Mouse (Mus musculus): ENCODE measurements around the gene Rdh12. TPM values are rescaled to one million over a fixed set of nuclear protein-coding genes. Genes with fewer than 3 reads are reported as not detected.

Rdh12 gene
- polyA plus RNA-seq, 1 experiment from 2014 or later, result 0.40 TPM

DNA sequence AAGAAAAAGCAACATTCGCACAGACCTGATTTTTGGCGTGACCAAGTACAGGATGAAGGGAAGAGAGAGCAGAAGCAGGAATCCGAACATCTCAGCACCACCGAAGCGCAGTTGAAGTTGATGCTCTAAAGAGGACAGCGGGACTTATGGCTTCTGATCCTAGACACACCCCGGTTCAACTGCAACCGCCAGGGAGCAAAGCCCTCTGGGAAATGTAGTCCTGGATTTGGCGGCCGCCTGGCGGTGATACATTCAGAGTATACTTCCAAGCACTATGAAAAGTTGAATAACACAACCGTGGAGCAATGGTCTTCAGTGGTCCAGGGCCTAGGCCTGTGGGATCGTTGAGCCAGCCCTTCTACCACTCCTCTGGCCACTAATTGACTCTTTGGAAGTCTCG, 17.0 kb upstream of the Rdh12 start:
- Histone ChIP-seq H3K4me3 (peak overlapping the region; percentile 74), H3K4me1 (peaks cover 11% of the 10 kb centered on the region), H3K9me3 (no peaks in the 10 kb centered on the region), H3K27ac (replicated peaks) (peak overlapping the region; percentile 70), H3K36me3 (peaks cover 23% of the 10 kb centered on the region), H3K9ac (peak overlapping the region; percentile 86), H3K4me2 (peak overlapping the region; percentile 75), H3K27me3 (replicated peaks) (no peaks in the 10 kb centered on the region)
- WGBS, result 5% methylated on average over 14 of the region's 14 CpGs
- ATAC-seq (ENCODE audit: extremely low read depth, insufficient number of reproducible peaks, low FRiP score, low TSS enrichment), result peak; percentile 79

DNA sequence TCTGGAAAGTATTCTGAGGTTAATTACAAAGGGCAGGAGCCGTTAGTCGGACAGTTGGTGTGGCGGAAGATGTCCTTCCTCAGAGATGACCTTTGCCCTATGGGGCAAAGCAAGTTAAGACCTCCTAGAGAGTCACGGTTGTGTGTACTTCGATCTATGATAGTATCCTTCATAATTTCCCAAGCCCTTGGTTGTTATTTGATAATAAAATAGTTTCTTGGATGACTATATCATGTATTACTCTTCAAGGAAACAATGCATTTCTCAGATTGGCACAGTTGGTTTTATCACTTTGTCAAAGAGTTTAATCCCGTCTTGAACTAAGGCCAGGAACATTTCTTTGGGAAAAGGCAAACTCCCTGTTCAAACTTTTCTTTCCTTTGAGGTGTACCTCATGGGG, 16.5 kb upstream of the Rdh12 start, which contains the start of gene Rdh11:
Rdh11 (minus strand) TSS at position 101 of the 400 bp plus-strand sequence.
- Histone ChIP-seq H3K9ac (peak within 1 kb of the TSS; percentile 86), H3K4me1 (peaks cover 11% of the 10 kb centered on the region), H3K27me3 (replicated peaks) (no peaks in the 10 kb centered on the region), H3K9me3 (no peaks in the 10 kb centered on the region), H3K27ac (replicated peaks) (peak within 1 kb of the TSS; percentile 70), H3K4me2 (peak within 1 kb of the TSS; percentile 75), H3K36me3 (peaks cover 18% of the 10 kb centered on the region), H3K4me3 (peak within 1 kb of the TSS; percentile 74)
- 53% methylated on average over 6 of the region's 6 CpGs for WGBS
- ATAC-seq (ENCODE audit: extremely low read depth, insufficient number of reproducible peaks, low FRiP score, low TSS enrichment), result no peak

DNA sequence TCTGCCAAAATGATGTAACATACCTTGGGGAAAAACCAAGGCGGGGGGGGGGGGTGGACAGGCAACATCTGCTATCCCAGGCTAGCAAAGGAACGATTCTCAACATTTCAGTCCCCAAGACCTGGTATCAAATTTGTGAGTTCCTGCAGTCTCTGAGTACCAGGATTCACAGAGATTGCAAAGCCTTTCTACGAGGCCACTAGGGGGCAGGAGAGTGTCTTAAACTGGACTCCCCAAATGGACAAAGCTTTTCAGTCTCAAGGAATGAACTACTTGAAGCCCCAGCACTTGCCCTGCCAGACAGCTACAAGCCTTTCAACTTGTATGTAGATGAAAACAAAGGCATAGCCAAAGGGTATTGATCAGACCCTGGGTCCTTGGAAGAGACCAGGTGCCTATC, 15.3 kb upstream of the Rdh12 start:
- H3K9ac ChIP-seq, result no peak overlapping the region
- no peak for ATAC-seq (ENCODE audit: extremely low read depth, insufficient number of reproducible peaks, low FRiP score, low TSS enrichment)
- H3K36me3 ChIP-seq, result peaks cover 6% of the 10 kb centered on the region
- H3K9me3 ChIP-seq, result no peaks in the 10 kb centered on the region
- no peaks in the 10 kb centered on the region for H3K27me3 ChIP-seq (replicated peaks)
- peaks cover 11% of the 10 kb centered on the region for H3K4me1 ChIP-seq
- H3K27ac ChIP-seq (replicated peaks), result no peak overlapping the region
- no peak overlapping the region for H3K4me3 ChIP-seq
- 2% methylated on average over 3 of the region's 3 CpGs for WGBS
- no peak overlapping the region for H3K4me2 ChIP-seq

DNA sequence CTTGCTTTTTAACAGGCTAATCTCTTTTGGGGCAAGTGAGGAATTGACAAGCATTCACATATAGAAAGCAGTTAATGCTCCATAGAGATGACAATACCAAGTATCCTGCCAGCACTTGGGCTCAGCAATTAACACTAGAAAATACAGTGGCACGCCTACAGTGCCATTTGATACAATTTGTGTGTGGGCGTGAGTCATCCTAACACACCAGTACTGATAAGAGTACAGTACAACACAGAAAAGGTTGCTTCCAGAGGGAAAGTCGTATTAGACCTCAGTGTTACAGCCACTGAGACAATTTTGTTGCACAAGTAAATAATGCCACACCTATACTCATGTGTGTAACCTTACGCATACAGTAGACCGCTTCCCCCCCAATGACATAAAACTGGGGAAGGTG, 11.6 kb upstream of the Rdh12 start:
- no peak overlapping the region for H3K4me3 ChIP-seq
- no peaks in the 10 kb centered on the region for H3K9me3 ChIP-seq
- no peak for ATAC-seq (ENCODE audit: extremely low read depth, insufficient number of reproducible peaks, low FRiP score, low TSS enrichment)
- H3K4me2 ChIP-seq, result no peak overlapping the region
- H3K36me3 ChIP-seq, result no peaks in the 10 kb centered on the region
- H3K9ac ChIP-seq, result no peak overlapping the region
- WGBS, result 74% methylated on average over 5 of the region's 5 CpGs
- H3K27me3 ChIP-seq (replicated peaks), result no peaks in the 10 kb centered on the region
- H3K4me1 ChIP-seq, result no peaks in the 10 kb centered on the region
- H3K27ac ChIP-seq (replicated peaks), result no peak overlapping the region

DNA sequence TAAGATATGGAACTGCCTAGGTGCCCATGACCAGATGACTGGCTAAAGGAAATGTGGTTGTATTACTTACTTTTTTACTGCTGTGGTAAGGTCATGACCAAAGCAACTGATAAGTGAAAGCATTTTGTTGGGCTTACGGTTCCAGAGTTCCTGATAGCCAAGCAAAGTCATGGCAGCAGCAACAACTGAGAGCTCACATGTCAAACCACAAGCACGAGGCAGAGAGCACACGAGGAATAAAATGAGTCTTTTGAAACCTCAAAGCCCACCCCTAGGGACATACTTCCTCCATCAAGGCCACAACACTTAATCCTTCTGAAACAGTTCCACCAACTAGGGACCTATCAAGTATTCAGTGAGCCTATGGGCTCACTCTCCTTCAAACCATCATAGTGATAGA, 6.8 kb upstream of the Rdh12 start:
- no peak for ATAC-seq (ENCODE audit: extremely low read depth, insufficient number of reproducible peaks, low FRiP score, low TSS enrichment)
- Histone ChIP-seq H3K9ac (no peak overlapping the region), H3K27me3 (replicated peaks) (no peaks in the 10 kb centered on the region), H3K4me2 (no peak overlapping the region), H3K9me3 (no peaks in the 10 kb centered on the region), H3K36me3 (no peaks in the 10 kb centered on the region), H3K4me3 (no peak overlapping the region), H3K27ac (replicated peaks) (no peak overlapping the region), H3K4me1 (no peaks in the 10 kb centered on the region)
- WGBS, result 53% methylated on average over 3 of the region's 3 CpGs

DNA sequence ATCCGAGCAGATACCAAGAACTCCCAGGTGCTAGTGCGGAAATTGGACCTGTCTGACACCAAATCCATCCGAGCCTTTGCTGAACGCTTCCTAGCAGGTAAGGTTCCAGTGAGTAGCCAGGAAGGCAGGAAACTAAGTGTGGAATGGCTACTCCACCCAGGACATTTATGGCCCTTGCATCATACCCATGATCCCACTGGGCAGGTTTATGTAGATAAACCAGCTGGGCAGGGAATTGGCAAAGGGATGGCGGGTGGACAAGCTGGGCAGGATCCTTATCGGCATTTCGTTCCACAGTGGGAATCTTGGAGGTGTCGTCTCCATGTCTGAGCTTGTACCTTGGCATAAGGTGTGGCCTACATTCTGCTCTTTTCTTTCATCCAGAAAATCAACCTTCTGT, 2.7 kb downstream of the Rdh12 start:
- WGBS, result 84% methylated on average over 8 of the region's 8 CpGs
- Histone ChIP-seq H3K36me3 (no peaks in the 10 kb centered on the region), H3K9ac (no peak overlapping the region), H3K4me2 (no peak overlapping the region), H3K27me3 (replicated peaks) (no peaks in the 10 kb centered on the region; the same call in 1 of the 2 replicates), H3K4me3 (no peak overlapping the region), H3K27ac (replicated peaks) (no peak overlapping the region), H3K4me1 (peaks cover 11% of the 10 kb centered on the region), H3K9me3 (no peaks in the 10 kb centered on the region)
- no peak for ATAC-seq (ENCODE audit: extremely low read depth, insufficient number of reproducible peaks, low FRiP score, low TSS enrichment)

DNA sequence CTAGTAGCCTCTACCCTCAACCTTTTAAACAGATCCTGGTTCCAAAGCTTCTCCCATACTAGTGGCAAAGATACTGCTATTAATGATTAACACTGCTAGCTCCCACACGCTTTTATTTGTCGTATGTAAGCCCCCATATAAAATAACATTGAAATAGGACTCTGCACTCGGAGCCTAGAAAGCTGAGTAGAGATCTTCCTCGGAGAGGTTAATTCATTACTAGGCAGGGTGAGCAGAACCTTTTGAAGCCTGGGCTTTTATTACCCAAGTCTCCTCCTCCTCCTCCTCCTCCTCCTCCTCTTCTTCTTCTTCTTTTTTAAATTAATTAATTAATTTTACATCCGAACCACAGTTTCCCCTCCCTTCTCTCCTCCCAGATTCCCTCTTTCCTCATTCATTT, 8.8 kb downstream of the Rdh12 start:
- Histone ChIP-seq H3K4me3 (no peak overlapping the region), H3K36me3 (no peaks in the 10 kb centered on the region), H3K4me1 (no peaks in the 10 kb centered on the region), H3K27ac (replicated peaks) (no peak overlapping the region), H3K9me3 (no peaks in the 10 kb centered on the region), H3K4me2 (no peak overlapping the region), H3K9ac (no peak overlapping the region), H3K27me3 (replicated peaks) (peaks cover 4% of the 10 kb centered on the region; the same call in 1 of the 2 replicates)
- ATAC-seq (ENCODE audit: extremely low read depth, insufficient number of reproducible peaks, low FRiP score, low TSS enrichment), result no peak
- WGBS, result 67% methylated on average over 5 of the region's 5 CpGs

DNA sequence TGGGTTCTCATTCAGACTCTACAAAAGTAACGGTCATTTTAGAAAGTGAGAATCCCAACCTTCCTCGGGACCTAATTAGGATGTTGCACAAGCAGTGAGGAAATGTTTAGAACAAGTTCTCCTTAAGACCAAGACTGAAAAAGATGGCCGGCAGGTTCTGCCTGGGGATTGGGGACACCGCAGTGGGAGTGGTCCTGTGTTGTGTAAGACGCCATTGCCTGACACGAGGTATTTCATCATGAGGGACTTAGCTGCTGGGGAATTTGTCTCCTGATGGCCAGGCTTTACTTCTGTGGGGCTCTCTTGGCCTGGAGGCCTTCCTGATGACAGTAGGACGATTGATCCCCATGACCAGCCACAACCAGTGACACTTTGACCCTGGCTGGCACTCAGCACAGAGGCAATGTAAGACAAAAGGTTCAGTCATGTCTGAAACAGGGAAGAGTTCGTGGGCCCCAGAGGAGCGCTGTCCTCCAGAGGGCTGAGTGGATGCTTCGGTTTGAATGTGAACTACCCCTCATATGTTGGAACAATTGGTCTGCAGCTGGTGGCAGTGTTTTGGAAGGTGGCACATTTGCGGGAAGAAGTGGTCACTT, 26.9 kb downstream of the Rdh12 start:
- Histone ChIP-seq H3K36me3 (peaks cover 85% of the 10 kb centered on the region), H3K4me1 (no peaks in the 10 kb centered on the region), H3K9ac (no peak overlapping the region), H3K9me3 (no peaks in the 10 kb centered on the region), H3K4me2 (no peak overlapping the region), H3K27ac (replicated peaks) (no peak overlapping the region), H3K27me3 (replicated peaks) (no peaks in the 10 kb centered on the region), H3K4me3 (no peak overlapping the region)
- ATAC-seq (ENCODE audit: extremely low read depth, insufficient number of reproducible peaks, low FRiP score, low TSS enrichment), result no peak
- 83% methylated on average over 11 of the region's 11 CpGs for WGBS

DNA sequence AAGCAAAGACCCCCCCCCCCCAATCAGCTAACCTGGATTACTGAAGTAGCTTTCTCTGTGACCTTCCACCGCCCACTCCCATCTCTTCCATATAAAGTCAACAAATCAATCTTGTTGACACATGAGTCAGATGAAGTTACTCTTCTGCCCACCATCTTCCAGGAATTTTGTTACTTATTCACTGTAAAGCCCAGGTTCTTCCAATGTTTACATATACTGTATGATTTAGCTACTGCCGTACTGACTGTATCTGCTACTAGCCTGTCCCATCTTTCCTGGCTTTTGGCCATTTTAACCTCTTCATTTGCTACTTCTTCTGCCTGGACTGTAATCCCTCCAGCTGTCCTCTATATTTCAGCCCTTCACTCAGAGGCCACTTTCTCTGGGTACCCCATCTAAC, 33.3 kb downstream of the Rdh12 start:
- ATAC-seq (ENCODE audit: extremely low read depth, insufficient number of reproducible peaks, low FRiP score, low TSS enrichment), result no peak
- H3K27me3 ChIP-seq (replicated peaks), result no peaks in the 10 kb centered on the region
- H3K36me3 ChIP-seq, result peaks cover 98% of the 10 kb centered on the region
- H3K27ac ChIP-seq (replicated peaks), result no peak overlapping the region
- no peak overlapping the region for H3K9ac ChIP-seq
- 79% methylated on average over 2 of the region's 2 CpGs for WGBS
- no peaks in the 10 kb centered on the region for H3K9me3 ChIP-seq
- no peak overlapping the region for H3K4me2 ChIP-seq
- no peak overlapping the region for H3K4me3 ChIP-seq
- no peaks in the 10 kb centered on the region for H3K4me1 ChIP-seq

DNA sequence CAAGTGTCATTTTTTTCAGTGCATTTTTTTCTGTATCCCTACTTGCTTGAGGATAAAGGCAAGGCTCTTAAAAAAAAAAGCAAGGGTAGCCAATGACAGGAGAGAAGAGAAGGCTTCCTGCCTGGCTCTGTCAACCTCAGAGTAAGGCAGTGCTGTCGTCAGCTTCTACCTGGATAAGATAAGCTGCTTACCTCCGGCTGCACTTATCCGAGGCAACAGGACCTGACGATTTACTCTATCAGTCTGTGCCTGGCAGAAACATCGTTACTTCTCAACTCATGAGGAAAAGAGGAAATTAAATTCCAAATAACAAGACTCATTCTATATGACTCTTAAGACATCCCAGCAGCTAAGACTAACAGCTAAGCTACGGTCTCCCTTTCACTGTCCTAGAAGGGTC, 34.2 kb downstream of the Rdh12 start:
- no peaks in the 10 kb centered on the region for H3K9me3 ChIP-seq
- H3K9ac ChIP-seq, result no peak overlapping the region
- 48% methylated on average over 6 of the region's 6 CpGs for WGBS
- ATAC-seq (ENCODE audit: extremely low read depth, insufficient number of reproducible peaks, low FRiP score, low TSS enrichment), result no peak
- no peaks in the 10 kb centered on the region for H3K27me3 ChIP-seq (replicated peaks)
- no peak overlapping the region for H3K27ac ChIP-seq (replicated peaks)
- H3K4me3 ChIP-seq, result no peak overlapping the region
- peaks cover 98% of the 10 kb centered on the region for H3K36me3 ChIP-seq
- H3K4me2 ChIP-seq, result no peak overlapping the region
- no peaks in the 10 kb centered on the region for H3K4me1 ChIP-seq

DNA sequence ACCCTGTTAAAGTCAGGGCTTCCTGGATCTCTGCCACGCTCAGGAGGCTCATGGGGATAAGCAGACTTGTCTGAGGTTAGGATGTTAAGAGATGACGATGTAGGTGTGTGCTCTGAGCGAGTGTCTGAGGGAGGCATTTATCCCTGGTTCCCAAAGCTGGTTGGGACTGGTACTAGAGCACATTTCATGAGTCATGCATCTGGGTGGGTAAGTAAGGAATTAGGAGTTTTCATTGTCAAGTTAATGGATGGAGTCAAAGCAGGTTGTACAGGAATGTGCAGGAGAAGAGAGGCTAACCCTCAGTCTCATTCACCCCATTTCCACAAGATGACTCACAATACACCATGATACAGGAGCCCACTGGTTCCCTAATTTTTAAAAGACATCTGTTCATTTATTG, 39.4 kb downstream of the Rdh12 start:
- Histone ChIP-seq H3K4me3 (no peak overlapping the region), H3K36me3 (peaks cover 98% of the 10 kb centered on the region), H3K4me1 (no peaks in the 10 kb centered on the region), H3K9me3 (no peaks in the 10 kb centered on the region), H3K9ac (no peak overlapping the region), H3K4me2 (no peak overlapping the region), H3K27me3 (replicated peaks) (no peaks in the 10 kb centered on the region), H3K27ac (replicated peaks) (no peak overlapping the region)
- no peak for ATAC-seq (ENCODE audit: extremely low read depth, insufficient number of reproducible peaks, low FRiP score, low TSS enrichment)
- WGBS, result 70% methylated on average over 3 of the region's 3 CpGs

DNA sequence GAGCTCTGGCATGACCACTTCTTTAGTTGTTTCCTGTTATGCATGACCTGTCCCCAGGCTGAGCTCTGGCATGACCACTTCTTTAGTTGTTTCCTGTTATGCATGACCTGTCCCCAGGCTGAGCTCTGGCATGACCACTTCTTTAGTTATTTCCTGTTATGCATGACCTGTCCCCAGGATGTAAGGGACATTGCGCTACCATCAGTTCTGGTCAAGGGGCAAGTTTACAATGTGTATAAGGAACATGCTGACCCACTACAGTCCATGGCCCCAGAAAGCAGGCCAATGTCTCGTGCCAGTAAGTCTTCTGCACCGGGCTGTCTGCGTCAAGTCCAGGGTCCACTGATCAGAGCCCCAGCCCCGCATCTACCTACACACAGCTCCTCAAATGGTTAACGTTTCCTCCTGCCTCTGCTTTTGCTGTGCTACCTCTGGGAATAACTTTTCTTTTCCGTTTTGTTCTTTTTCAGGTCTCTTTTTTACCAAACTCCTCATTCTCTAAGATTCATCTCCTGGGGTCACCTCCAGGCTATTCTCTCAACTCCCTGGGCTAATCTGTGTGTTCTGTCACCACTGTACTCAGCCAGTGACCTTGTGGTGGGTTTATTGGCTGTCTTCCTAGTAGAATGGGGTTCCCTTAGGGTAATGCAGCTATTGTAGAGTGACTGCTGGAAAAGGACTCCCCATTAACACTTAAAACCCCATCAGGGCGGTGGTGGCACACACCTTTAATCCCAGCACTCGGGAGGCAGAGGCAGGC, 44.8 kb downstream of the Rdh12 start:
- H3K9me3 ChIP-seq, result no peaks in the 10 kb centered on the region
- no peak overlapping the region for H3K27ac ChIP-seq (replicated peaks)
- no peak overlapping the region for H3K4me2 ChIP-seq
- no peak for ATAC-seq (ENCODE audit: extremely low read depth, insufficient number of reproducible peaks, low FRiP score, low TSS enrichment)
- H3K9ac ChIP-seq, result no peak overlapping the region
- 83% methylated on average over 9 of the region's 9 CpGs for WGBS
- H3K36me3 ChIP-seq, result peaks cover 95% of the 10 kb centered on the region
- H3K4me1 ChIP-seq, result no peaks in the 10 kb centered on the region
- no peaks in the 10 kb centered on the region for H3K27me3 ChIP-seq (replicated peaks)
- H3K4me3 ChIP-seq, result no peak overlapping the region

Data from heart, embryonic 13.5 days (tissue).